Mouse (Mus musculus) T-helper 2 cell (primary cell): Measurements from ENCODE around the gene Gm8138.
"Not testable (repeated sequence)": the region's sequence is repeated elsewhere in the genome, so short reads cannot be mapped to it uniquely, and the experiment has no call there.

Experiments
- in situ Hi-C: fragments of 300-600 bp; cut with MboI, MseI; formaldehyde crosslinking; loops from one replicate; pipeline ENCODE4 v1.15.1; 2025; ENCODE audit warnings: high pct_unique_total_duplicates

The Gm8138 gene

GRCm38 (mm10) chr14:43416250-43416649 lies at the start of gene Gm8138:
TSS of gene Gm8138 (minus strand) at chr14:43416350.
- in situ Hi-C loops: loop anchor here (10.0 to 25.0 kb wide), 3 partner anchors 61 to 1021 kb away; partner anchors contain the start of genes Gm8232 and Gm9732

DNA sequence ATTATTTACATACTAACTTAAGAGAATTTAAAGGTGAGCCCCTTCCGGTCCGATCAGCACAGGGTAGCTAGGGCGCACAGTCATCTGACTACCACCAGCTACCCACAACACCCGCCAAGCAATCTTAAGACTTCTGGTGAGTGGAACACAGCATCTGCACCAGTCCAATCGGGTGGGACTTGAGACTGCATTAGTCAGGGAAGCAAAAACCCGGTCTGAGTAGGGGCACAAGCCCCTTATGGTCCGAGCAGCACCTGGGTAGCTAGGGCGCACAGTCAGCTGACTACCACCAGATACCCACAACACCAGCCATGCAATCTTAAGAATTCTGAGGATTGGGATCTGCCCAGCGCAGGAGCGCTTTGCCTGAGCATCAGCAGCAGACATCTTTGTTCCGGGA lies 54.4 kb downstream of the Gm8138 start:
- in situ Hi-C loops: not testable (repeated sequence)
